Mouse (Mus musculus) adrenal gland (tissue): ENCODE measurements at regions not wholly inside any gene's neighbourhood (a gene's known extent, or its start where the extent isn't known, plus 50 kb on each side); places are given as distances from the start of the nearest gene placed in this dataset.

Experiments
- intact Hi-C: fragments of 180-260 bp; cut with DNase I; formaldehyde crosslinking; loops from one replicate; pipeline ENCODE4 v1.15.1; 2025

- intact Hi-C loops = no loop called here
Measured at GRCm38 (mm10) chr13:43724161-43724560, 60.4 kb upstream of the Cd83 start.

- intact Hi-C loops = loop anchor here (1.0 kb wide), 1 partner anchor 129 kb away; no protein-coding TSS in a partner anchor
Measured at GRCm38 (mm10) chr13:43725698-43726097, 58.9 kb upstream of the Cd83 start.

DNA sequence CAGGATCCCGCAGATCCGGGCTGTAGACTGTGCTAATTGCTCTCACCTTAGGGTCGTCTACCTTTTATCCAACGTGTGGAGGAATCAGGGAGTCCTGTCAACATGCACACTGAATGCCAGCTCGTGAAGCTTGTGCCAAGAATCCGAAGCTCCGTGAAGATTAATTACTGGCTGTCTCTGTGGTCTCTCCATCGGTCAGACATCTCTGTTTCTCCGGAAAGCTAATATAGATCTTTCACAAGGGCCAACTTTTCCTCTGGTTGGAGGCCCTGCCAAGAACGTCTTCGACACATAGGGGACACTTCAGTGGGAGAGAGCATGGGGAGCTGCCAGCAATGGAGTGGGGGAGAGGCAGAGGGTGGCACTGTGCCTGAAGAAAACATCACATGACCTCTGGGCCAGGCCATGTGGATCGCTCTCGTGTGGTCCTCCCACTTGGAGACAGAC lies 57.7 kb upstream of the Cd83 start:
- intact Hi-C loops = loop anchor here (1.0 kb wide), 1 partner anchor 131 kb away; no protein-coding TSS in a partner anchor

- intact Hi-C loops = no loop called here
Measured at GRCm38 (mm10) chr13:43729617-43730016, 55.0 kb upstream of the Cd83 start.

DNA sequence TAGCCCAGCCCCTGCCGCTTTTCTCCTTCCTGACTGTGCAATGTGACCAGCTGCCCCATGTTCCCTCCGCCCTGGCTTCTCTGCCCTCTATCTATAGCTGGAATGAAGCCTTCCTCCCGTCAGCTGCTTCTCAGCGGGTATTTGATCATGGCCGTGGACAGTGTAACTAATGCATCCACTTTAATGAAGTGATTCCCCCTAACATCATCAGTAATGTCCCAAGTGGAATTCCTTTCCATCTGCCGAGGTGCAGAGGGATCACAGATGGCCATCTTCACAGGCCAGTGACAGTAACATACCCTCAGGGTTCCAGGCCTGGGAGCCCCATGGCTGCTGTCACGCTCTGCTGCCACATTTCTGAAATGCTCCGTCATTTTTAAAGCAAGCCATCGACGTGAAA lies 51.5 kb upstream of the Cd83 start:
- intact Hi-C loops = no loop called here

DNA sequence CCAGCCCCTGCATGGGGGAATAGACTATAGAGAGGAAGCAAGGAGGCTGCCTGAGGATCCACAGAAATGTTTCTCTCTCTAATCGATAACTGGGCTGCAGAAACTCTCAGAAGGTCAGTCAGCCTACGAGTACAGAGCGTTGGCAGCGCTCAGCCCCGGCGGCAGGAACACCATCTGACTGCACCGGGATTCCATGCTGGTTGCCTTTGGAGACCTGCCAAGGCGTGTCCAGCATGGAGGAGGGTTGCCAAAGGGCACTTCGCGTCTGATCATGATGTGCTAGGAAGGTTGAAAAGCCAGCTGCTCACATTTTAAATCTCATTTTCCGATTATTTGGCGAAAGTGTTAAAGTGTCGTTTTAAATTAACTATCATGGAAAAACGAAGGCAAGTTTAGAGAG lies 49.9 kb upstream of the Cd83 start:
- intact Hi-C loops = loop anchor here (5.0 kb wide), 1 partner anchor 157 kb away; no protein-coding TSS in a partner anchor
